Mouse (Mus musculus) forebrain, embryonic 14.5 days (tissue): ENCODE results near the gene Acad12. TPM values are rescaled to one million over a fixed set of nuclear protein-coding genes. Genes with fewer than 3 reads are reported as not detected.

Source experiments
- ATAC-seq: fragments of 200-750 bp; cut with Nextera tagmentation; 2 replicates; pipeline ENCODE4 v1.8.0; 2017; ENCODE audit warnings: mild to moderate bottlenecking, moderate library complexity
- DNase-seq: peaks from one replicate; pipeline ENCODE4 v3.0.0-alpha.2; 2015; ENCODE audit warnings: low spot score
- H3K27ac ChIP-seq: fragments of 300-500 bp; sonication (generic); 2 replicates; pipeline ENCODE4 v1.5.1; 2014; ENCODE audit warnings: low read depth, mild to moderate bottlenecking, control low read depth, low read length, moderate library complexity
- H3K27me3 ChIP-seq: fragments of 300-500 bp; sonication (generic); replicated peaks from 2 replicates; pipeline ENCODE4 v1.6.1; 2014; ENCODE audit warnings: low read length, control low read depth, mixed read lengths; ENCODE audit not compliant: control insufficient read depth, insufficient read depth
- H3K36me3 ChIP-seq: fragments of 300-500 bp; sonication (generic); 2 replicates; pipeline ENCODE4 v1.6.1; 2014; ENCODE audit warnings: low read length, control low read depth; ENCODE audit not compliant: control insufficient read depth, insufficient read depth
- H3K4me1 ChIP-seq: fragments of 300-500 bp; sonication (generic); 2 replicates; pipeline ENCODE4 v1.6.1; 2014; ENCODE audit warnings: antibody characterized with exemption, low read length, control low read depth; ENCODE audit not compliant: control insufficient read depth, insufficient read depth
- H3K4me2 ChIP-seq: fragments of 300-500 bp; sonication (generic); 2 replicates; pipeline ENCODE4 v1.6.1; 2014; ENCODE audit warnings: mild to moderate bottlenecking, control low read depth, low read length
- H3K4me3 ChIP-seq: fragments of 300-500 bp; sonication (generic); 2 replicates; pipeline ENCODE4 v1.5.1; 2014; ENCODE audit warnings: low read depth, low read length, control low read depth
- H3K9ac ChIP-seq: fragments of 300-500 bp; sonication (generic); 2 replicates; pipeline ENCODE4 v1.6.1; 2014; ENCODE audit warnings: mild to moderate bottlenecking, low read length, control low read depth, moderate library complexity
- H3K9me3 ChIP-seq: fragments of 300-500 bp; sonication (generic); replicated peaks from 2 replicates; pipeline ENCODE4 v1.6.1; 2016; ENCODE audit warnings: low read length, control low read depth, mixed read lengths; ENCODE audit not compliant: control insufficient read depth
- WGBS: fragments of 180-500 bp; shearing (Covaris S2); extraction: QIAGEN DNeasy Blood & Tissue Kit; methylation state at CpG from one replicate; pipeline ENCODE4 v1.1.7; 2014; 5-methylcytosine and 5-hydroxymethylcytosine counted together
- polyA plus RNA-seq: library from polyadenylated mRNA; unstranded; fragments of >200 nt; fragmentation: Nextera tagmentation; extraction: Ambion mirVana; gene quantifications from 2 replicates; pipeline ENCODE4 v1.2.1, GENCODE M21; 2014

The Acad12 gene
- 1.1 and 1.2 TPM in 2 replicates for polyA plus RNA-seq

- H3K27ac ChIP-seq, result peak within 1 kb of the TSS; percentile 66; the same call in 1 of the 2 replicates
- H3K27me3 ChIP-seq, result no peaks in the 10 kb centered on the region
- H3K4me1 ChIP-seq, result peaks cover 6% of the 10 kb centered on the region; the same call in 1 of the 2 replicates
- peak; percentile 85 for DNase-seq
- under 1% methylated on average over 52 of the region's 58 CpGs for WGBS
- peak within 1 kb of the TSS; percentile 87 for H3K9ac ChIP-seq
- ATAC-seq, result peak; percentile 86
- H3K4me2 ChIP-seq, result peak within 1 kb of the TSS; percentile 81
- no peaks in the 10 kb centered on the region for H3K36me3 ChIP-seq
- no peaks in the 10 kb centered on the region for H3K9me3 ChIP-seq
- H3K4me3 ChIP-seq, result peak within 1 kb of the TSS; percentile 76
Measured at GRCm38 (mm10) chr5:121618592-121619513, at the start of gene Acad12. TSS of gene Acad12 (minus strand) at chr5:121618938.

DNA sequence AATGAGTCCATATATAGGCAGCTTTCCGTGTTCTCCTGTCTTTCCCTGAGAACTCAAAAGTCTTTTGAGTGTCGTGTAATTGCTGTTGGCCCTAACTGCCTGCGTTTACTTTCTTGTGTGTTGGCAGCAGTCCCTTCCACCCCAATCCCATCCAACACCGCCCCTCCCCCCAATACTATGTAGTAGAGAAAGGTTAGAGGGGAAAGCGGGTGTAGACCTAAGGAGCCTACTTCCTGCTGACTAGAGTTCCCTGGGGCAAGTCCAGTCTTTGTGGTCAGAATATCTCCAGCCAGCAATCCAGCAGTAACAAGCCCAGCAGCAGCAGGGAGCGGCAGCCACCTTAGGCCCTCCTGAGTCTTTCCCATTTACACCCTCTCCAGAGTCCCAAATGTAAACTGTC lies 49.7 kb upstream of the Acad12 start:
- DNase-seq (no peak), ATAC-seq (no peak)
- Histone ChIP-seq H3K4me3 (no peak overlapping the region), H3K4me1 (no peaks in the 10 kb centered on the region), H3K27ac (no peak overlapping the region), H3K36me3 (peaks cover 70% of the 10 kb centered on the region), H3K9ac (no peak overlapping the region), H3K27me3 (no peaks in the 10 kb centered on the region), H3K9me3 (no peaks in the 10 kb centered on the region), H3K4me2 (no peak overlapping the region)
- WGBS, result 76% methylated on average over 6 of the region's 6 CpGs

GRCm38 (mm10) chr5:121667067-121667466 lies 48.3 kb upstream of the Acad12 start:
- peaks cover 70% of the 10 kb centered on the region for H3K36me3 ChIP-seq
- WGBS, result 93% methylated on average over 4 of the region's 4 CpGs
- no peak for ATAC-seq

DNA sequence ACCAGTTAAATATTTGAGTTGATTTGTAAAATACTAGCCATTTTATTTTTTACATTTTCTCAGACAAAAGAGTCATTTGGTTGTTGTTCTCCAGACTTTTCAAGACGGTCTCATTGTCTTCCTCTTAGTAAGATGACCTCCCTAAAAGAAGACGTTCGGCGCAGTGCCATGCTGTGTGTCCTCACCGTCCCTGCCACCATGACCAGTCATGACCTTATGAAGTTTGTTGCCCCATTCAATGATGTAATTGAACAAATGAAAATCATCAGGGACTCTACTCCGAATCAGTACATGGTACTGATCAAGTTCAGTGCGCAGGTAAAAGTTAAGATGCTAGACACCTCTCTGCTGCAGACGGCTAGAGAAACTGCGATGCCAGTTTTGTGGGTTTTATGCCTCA lies 46.2 kb upstream of the Acad12 start:
- Histone ChIP-seq H3K27ac (no peak overlapping the region), H3K9me3 (no peaks in the 10 kb centered on the region), H3K36me3 (peaks cover 61% of the 10 kb centered on the region), H3K4me1 (peaks cover 6% of the 10 kb centered on the region), H3K4me2 (no peak overlapping the region), H3K4me3 (no peak overlapping the region), H3K9ac (no peak overlapping the region), H3K27me3 (no peaks in the 10 kb centered on the region)
- no peak for ATAC-seq
- no peak for DNase-seq
- WGBS, result 93% methylated on average over 9 of the region's 9 CpGs

More at GRCm38 (mm10) chr5:121667067-121667466, 48.3 kb upstream of the Acad12 start:
- DNase-seq, result no peak
- H3K4me1 ChIP-seq, result no peaks in the 10 kb centered on the region
- H3K4me3 ChIP-seq, result no peak overlapping the region
- no peak overlapping the region for H3K27ac ChIP-seq
- H3K27me3 ChIP-seq, result no peaks in the 10 kb centered on the region
- H3K9ac ChIP-seq, result no peak overlapping the region
- no peaks in the 10 kb centered on the region for H3K9me3 ChIP-seq
- H3K4me2 ChIP-seq, result no peak overlapping the region

DNA sequence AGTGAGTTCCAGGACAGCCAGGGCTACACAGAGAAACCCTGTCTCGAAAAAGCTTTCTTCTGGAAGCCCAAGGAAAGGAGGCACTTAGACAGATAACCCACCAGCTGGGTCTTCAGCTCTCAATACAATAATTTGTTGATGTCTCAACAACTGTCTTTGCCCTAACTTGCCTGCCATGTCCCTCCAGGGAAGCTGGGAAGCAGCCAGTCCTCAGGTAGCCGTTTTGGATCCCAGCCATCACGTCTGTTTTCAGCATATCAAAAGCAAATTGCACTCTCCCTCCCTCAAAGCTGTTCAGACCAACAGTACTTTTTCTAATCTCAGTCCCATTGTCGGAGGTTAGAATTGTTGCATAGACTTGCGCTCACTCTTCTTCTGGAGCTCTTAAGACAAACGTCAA lies 45.3 kb upstream of the Acad12 start:
- WGBS, result 92% methylated on average over 6 of the region's 6 CpGs
- no peak overlapping the region for H3K4me2 ChIP-seq
- H3K27ac ChIP-seq, result no peak overlapping the region
- DNase-seq (no peak), ATAC-seq (no peak)
- no peak overlapping the region for H3K9ac ChIP-seq
- H3K27me3 ChIP-seq, result no peaks in the 10 kb centered on the region
- H3K36me3 ChIP-seq, result peaks cover 57% of the 10 kb centered on the region
- H3K4me1 ChIP-seq, result peaks cover 6% of the 10 kb centered on the region
- H3K4me3 ChIP-seq, result no peak overlapping the region
- no peaks in the 10 kb centered on the region for H3K9me3 ChIP-seq

DNA sequence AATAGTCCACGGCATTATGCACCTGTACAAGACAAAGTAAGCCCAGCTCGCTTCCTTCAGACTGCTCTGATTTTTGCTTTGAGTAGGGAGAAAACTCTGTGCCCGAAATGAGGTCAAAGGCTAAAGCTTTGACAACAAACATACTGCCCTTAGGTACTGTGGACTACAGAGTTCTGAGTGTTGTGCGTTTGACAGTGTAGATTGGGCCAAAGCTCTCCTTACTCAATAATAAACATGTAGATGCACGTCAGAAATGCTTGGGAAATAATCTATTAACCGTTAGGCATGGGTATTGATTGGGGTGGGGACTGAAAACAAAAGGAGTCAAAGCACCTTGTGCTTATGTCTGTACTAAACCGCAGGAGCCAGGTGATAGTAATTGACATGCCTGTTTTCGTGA lies 44.7 kb upstream of the Acad12 start:
- H3K4me3 ChIP-seq, result no peak overlapping the region
- peaks cover 53% of the 10 kb centered on the region for H3K36me3 ChIP-seq
- 93% methylated on average over 8 of the region's 8 CpGs for WGBS
- peaks cover 6% of the 10 kb centered on the region for H3K4me1 ChIP-seq
- no peak for ATAC-seq
- no peak overlapping the region for H3K4me2 ChIP-seq
- H3K27me3 ChIP-seq, result no peaks in the 10 kb centered on the region
- DNase-seq, result no peak
- H3K27ac ChIP-seq, result no peak overlapping the region
- no peak overlapping the region for H3K9ac ChIP-seq
- no peaks in the 10 kb centered on the region for H3K9me3 ChIP-seq

DNA sequence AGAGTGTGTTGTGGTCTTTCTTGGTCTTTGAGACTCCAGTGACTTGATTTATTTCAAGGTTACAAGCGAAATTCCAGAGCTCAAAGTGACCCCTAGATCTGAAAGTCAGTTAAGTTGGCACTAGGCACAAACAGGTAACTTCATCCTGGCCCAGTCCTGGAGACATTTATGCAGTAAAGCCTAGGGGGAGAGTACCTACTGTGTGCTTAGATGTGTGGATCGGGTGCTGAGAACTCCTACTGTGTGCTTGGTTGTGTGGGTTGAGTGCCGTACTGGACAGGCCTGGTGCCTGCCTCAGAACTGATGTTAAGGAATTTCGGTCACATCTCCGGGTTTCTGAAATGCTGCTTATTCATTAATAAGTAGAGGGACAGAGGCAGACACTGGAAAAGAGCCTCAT lies 42.8 kb upstream of the Acad12 start:
- DNase-seq, result no peak
- Histone ChIP-seq H3K4me2 (peak overlapping the region; percentile 93), H3K27me3 (no peaks in the 10 kb centered on the region), H3K4me3 (peak overlapping the region; percentile 73), H3K4me1 (peaks cover 6% of the 10 kb centered on the region), H3K36me3 (peaks cover 33% of the 10 kb centered on the region), H3K27ac (no peak overlapping the region), H3K9ac (peak overlapping the region; percentile 83), H3K9me3 (no peaks in the 10 kb centered on the region)
- 85% methylated on average over 5 of the region's 5 CpGs for WGBS
- no peak for ATAC-seq

- Histone ChIP-seq H3K4me3 (peak overlapping the region; percentile 73), H3K27ac (peak overlapping the region; percentile 55; the same call in 1 of the 2 replicates), H3K36me3 (peaks cover 27% of the 10 kb centered on the region), H3K9ac (peak overlapping the region; percentile 83), H3K4me2 (peak overlapping the region; percentile 93), H3K4me1 (peaks cover 6% of the 10 kb centered on the region), H3K9me3 (no peaks in the 10 kb centered on the region), H3K27me3 (no peaks in the 10 kb centered on the region)
- ATAC-seq (peak; percentile 27; the same call in 1 of the 2 replicates), DNase-seq (peak; percentile 9)
- WGBS, result under 1% methylated on average over 26 of the region's 26 CpGs
Measured at GRCm38 (mm10) chr5:121660897-121661254, 42.1 kb upstream of the Acad12 start.
